Mouse (Mus musculus): ENCODE results near the gene Gm20388. TPM values are rescaled to one million over a fixed set of nuclear protein-coding genes. Genes with fewer than 3 reads are reported as not detected.

Gene Gm20388
- polyA plus RNA-seq, 1 experiment from 2014 or later = not detected

DNA sequence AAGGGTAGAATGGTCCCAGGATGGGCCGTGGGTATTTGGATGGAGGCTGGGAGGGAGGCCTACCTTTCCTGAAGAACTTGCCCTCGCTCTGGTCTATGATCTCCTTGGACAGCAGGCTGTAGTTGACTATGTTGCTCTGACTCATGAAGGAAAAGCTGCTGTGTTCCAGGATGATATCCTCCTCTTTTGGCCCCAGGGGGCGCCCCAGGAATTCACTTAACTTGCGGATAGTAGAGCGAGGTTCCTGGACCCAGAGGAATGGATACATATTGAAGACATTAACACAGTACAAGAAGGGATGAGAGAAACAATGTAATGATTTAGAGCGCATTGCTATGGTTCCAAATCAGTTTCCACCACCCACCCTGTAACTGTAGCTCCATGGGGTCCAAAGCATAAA is 3234.6 kb downstream of the Gm20388 start:
- 61% methylated on average over 6 of the region's 6 CpGs for WGBS
- no peak overlapping the region for H3K4me3 ChIP-seq (ENCODE audit: low read depth, low read length)
- H3K27ac ChIP-seq (replicated peaks; ENCODE audit: low read depth, low read length) = no peak overlapping the region

DNA sequence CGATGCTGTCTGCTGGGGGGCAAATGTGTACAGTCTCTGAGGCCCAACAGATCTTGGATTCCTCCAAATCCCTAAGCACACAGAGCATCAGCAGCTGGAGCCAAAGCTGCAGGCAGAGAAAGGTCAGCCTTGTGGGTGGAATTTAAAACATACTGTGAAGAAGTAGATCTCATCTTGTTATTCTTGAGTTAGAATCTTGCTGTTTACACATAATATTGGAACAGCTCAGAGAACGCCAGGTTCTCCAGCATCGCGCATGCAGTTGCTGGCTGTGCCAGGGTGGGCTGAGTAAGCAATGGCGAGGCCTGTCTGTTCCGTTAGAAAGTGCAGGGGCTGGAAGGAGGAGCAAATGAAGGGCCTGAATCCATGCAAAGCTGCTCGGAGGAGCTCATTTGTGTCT is 3235.7 kb downstream of the Gm20388 start:
- Histone ChIP-seq H3K9ac (ENCODE audit: low read length) (no peak overlapping the region), H3K36me3 (ENCODE audit: control insufficient read depth, insufficient read depth, low read length) (no peaks in the 10 kb centered on the region), H3K9me3 (ENCODE audit: control insufficient read depth, low read length) (no peaks in the 10 kb centered on the region), H3K27ac (replicated peaks; ENCODE audit: low read depth, low read length) (no peak overlapping the region), H3K27me3 (ENCODE audit: control insufficient read depth, insufficient read depth, low read length) (no peaks in the 10 kb centered on the region), H3K4me3 (ENCODE audit: low read depth, low read length) (no peak overlapping the region), H3K4me2 (ENCODE audit: low read depth, severe bottlenecking) (no peak overlapping the region), H3K4me1 (ENCODE audit: control insufficient read depth, insufficient read depth, low read length) (no peaks in the 10 kb centered on the region)
- 85% methylated on average over 7 of the region's 7 CpGs for WGBS
- no peak for ATAC-seq (ENCODE audit: insufficient number of reproducible peaks, low FRiP score, low TSS enrichment, low read depth)
- DNase-seq (ENCODE audit: low spot score) = no peak

More for the DNA sequence above, 3234.6 kb downstream of the Gm20388 start:
- peak; percentile 52 for DNase-seq (ENCODE audit: low spot score)
- Histone ChIP-seq H3K9me3 (ENCODE audit: control insufficient read depth, low read length) (no peaks in the 10 kb centered on the region), H3K36me3 (ENCODE audit: control insufficient read depth, insufficient read depth, low read length) (no peaks in the 10 kb centered on the region), H3K9ac (ENCODE audit: low read length) (no peak overlapping the region), H3K4me1 (ENCODE audit: control insufficient read depth, insufficient read depth, low read length) (no peaks in the 10 kb centered on the region), H3K27me3 (ENCODE audit: control insufficient read depth, insufficient read depth, low read length) (no peaks in the 10 kb centered on the region), H3K4me2 (ENCODE audit: low read depth, severe bottlenecking) (no peak overlapping the region)
- no peak for ATAC-seq (ENCODE audit: insufficient number of reproducible peaks, low FRiP score, low TSS enrichment, low read depth)

DNA sequence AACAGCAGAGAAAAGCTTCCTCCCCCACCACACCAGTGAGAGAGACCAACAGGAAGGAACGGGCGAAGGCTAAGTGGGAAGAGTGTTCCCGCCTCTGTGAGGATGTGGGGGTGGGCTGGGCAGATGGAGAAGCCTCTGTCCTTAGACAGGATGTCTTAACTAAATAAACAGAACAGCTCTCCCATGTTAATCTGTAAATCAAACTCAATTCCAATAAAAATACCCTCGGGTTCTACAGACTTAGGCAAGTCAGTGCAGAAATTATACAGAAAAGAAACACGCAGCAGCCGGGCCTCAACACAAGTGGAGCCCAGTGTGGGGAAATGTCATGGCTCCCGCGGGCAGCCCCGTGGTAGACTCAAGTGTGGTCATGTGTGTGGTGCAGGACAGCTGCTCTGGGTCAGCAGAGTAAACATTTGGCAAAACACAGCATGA is 3240.1 kb downstream of the Gm20388 start:
- Histone ChIP-seq H3K4me1 (ENCODE audit: control insufficient read depth, insufficient read depth, low read length) (no peaks in the 10 kb centered on the region), H3K9me3 (ENCODE audit: control insufficient read depth, low read length) (no peaks in the 10 kb centered on the region), H3K9ac (ENCODE audit: low read length) (no peak overlapping the region), H3K4me2 (ENCODE audit: low read depth, severe bottlenecking) (no peak overlapping the region), H3K27ac (replicated peaks; ENCODE audit: low read depth, low read length) (no peak overlapping the region), H3K36me3 (ENCODE audit: control insufficient read depth, insufficient read depth, low read length) (no peaks in the 10 kb centered on the region), H3K27me3 (ENCODE audit: control insufficient read depth, insufficient read depth, low read length) (no peaks in the 10 kb centered on the region), H3K4me3 (ENCODE audit: low read depth, low read length) (no peak overlapping the region)
- 85% methylated on average over 9 of the region's 9 CpGs for WGBS
- no peak for ATAC-seq (ENCODE audit: insufficient number of reproducible peaks, low FRiP score, low TSS enrichment, low read depth)
- DNase-seq (ENCODE audit: low spot score) = no peak

DNA sequence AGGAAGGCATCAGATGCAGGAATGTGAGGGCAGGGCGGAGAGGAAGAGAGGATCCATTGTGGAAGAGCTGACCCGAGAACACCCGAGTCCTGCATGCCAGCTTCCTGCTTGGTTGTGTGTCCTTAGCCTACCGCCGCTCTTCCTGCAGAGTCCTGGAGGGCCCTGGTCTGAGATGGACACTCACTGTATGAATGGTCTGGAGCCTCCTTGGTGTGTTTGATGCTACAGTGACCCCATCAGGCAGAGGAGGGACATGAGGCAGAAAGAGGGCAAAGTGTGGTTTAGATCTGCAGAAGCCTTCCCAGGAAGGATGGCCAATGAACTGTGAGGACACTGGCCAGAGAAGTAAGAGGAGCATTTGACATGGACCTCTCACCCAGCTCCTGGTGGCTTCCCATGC is 3244.5 kb downstream of the Gm20388 start:
- no peak overlapping the region for H3K4me3 ChIP-seq (ENCODE audit: low read depth, low read length)
- H3K4me2 ChIP-seq (ENCODE audit: low read depth, severe bottlenecking) = no peak overlapping the region
- H3K9ac ChIP-seq (ENCODE audit: low read length) = no peak overlapping the region
- ATAC-seq (ENCODE audit: insufficient number of reproducible peaks, low FRiP score, low TSS enrichment, low read depth) (no peak), DNase-seq (ENCODE audit: low spot score) (no peak)
- no peaks in the 10 kb centered on the region for H3K4me1 ChIP-seq (ENCODE audit: control insufficient read depth, insufficient read depth, low read length)
- H3K36me3 ChIP-seq (ENCODE audit: control insufficient read depth, insufficient read depth, low read length) = no peaks in the 10 kb centered on the region
- no peak overlapping the region for H3K27ac ChIP-seq (replicated peaks; ENCODE audit: low read depth, low read length)
- no peaks in the 10 kb centered on the region for H3K27me3 ChIP-seq (ENCODE audit: control insufficient read depth, insufficient read depth, low read length)
- WGBS = 75% methylated on average over 5 of the region's 5 CpGs
- H3K9me3 ChIP-seq (ENCODE audit: control insufficient read depth, low read length) = no peaks in the 10 kb centered on the region

DNA sequence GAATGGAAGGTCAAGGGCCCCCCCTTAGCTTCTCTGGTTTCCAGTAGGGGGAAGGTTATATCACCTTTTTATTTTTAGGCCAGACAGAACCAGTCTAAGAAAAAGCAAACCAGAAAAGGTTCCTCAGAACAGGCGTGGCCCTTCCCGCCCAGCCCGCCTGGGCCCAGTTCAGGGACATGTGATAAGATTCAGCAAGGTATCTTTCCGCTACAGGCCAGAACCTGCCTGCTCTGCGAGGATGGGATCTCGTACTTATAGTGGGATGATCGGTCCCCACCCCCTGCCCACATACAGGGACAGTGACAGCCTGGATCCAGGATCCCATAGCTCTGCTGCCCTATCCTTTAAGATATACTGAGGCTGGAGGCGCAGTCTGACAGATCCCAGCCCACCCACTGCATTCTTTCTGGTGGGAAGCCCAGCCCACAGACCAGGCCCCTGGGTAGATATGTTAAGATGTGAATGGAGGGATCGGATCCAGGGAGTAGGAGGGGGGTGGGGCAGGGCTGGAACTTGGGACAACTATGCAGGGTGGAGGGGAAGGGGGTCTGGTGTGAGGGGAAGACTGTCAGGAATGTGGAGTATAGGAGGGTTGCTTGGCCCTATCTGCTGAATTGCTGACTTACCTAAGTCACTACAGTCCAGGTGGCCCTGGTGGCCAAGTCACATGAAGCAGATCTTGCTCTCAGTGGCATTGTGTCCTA is 3245.6 kb downstream of the Gm20388 start:
- WGBS = 79% methylated on average over 9 of the region's 9 CpGs
- Histone ChIP-seq H3K36me3 (ENCODE audit: control insufficient read depth, insufficient read depth, low read length) (no peaks in the 10 kb centered on the region), H3K4me2 (ENCODE audit: low read depth, severe bottlenecking) (no peak overlapping the region), H3K9ac (ENCODE audit: low read length) (no peak overlapping the region), H3K9me3 (ENCODE audit: control insufficient read depth, low read length) (no peaks in the 10 kb centered on the region), H3K27ac (replicated peaks; ENCODE audit: low read depth, low read length) (no peak overlapping the region), H3K4me1 (ENCODE audit: control insufficient read depth, insufficient read depth, low read length) (no peaks in the 10 kb centered on the region), H3K4me3 (ENCODE audit: low read depth, low read length) (no peak overlapping the region), H3K27me3 (ENCODE audit: control insufficient read depth, insufficient read depth, low read length) (no peaks in the 10 kb centered on the region)
- no peak for ATAC-seq (ENCODE audit: insufficient number of reproducible peaks, low FRiP score, low TSS enrichment, low read depth)
- no peak for DNase-seq (ENCODE audit: low spot score)

DNA sequence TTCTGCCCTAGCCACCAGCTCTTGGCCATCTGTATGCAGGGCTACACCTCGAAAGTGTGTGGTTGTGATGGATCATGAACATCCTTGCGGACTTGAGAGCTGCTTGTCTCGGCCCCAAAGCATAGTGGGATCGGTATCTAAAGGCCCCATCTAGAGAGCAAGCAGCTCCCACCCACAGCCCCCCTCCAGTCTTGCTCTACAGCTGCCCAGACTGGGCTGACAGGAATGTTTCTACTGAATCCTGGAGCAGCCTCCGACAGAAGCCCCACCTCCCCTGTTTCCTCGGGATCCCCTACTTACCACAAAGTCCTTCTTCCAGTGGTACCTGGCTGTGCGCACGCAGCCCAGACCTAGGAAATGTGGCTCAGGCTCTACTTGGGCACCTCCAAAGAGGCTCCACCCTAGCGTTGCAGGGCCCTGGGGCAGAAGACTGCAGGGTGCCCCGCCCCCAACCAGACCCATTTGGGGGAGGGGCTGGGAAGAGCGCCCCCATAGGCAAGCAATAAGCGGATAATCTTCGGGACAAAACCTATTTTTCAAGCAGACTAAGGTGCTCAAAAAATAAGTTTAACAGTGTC is 3247.3 kb downstream of the Gm20388 start, which contains the start of gene Sult5a1:
Sult5a1 (minus strand) TSS at position 428 of the 578 bp plus-strand sequence.
- H3K27ac ChIP-seq (replicated peaks; ENCODE audit: low read depth, low read length) = no peak within 1 kb of the TSS

DNA sequence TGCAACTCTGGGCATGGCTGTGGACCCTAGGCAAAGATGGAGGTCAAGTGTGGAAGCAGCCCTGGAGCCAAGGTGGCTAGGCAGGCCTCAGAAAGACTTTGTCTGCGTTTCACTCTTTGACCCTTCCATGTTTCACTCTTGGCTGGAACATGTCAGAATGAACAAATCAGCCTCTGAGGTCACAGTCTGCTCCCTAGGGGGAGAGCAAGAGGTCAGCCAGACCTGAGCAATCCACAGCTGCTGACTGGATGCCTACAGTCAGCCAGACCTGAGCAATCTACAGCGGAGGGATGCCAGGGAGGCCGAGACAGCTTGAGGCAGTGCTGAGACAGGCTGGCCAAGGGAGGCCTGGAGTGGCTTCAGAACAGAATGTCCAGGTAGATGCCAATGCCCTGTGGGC is 3270.8 kb downstream of the Gm20388 start:
- H3K27me3 ChIP-seq (ENCODE audit: control insufficient read depth, insufficient read depth, low read length) = no peaks in the 10 kb centered on the region
- H3K9ac ChIP-seq (ENCODE audit: low read length) = no peak overlapping the region
- no peak overlapping the region for H3K4me2 ChIP-seq (ENCODE audit: low read depth, severe bottlenecking)
- 59% methylated on average over 3 of the region's 3 CpGs for WGBS
- no peaks in the 10 kb centered on the region; the same call in 1 of the 2 replicates for H3K9me3 ChIP-seq (ENCODE audit: control insufficient read depth, low read length)
- DNase-seq (ENCODE audit: low spot score) (peak; percentile 41), ATAC-seq (ENCODE audit: insufficient number of reproducible peaks, low FRiP score, low TSS enrichment, low read depth) (no peak)
- peaks cover 14% of the 10 kb centered on the region for H3K4me1 ChIP-seq (ENCODE audit: control insufficient read depth, insufficient read depth, low read length)
- H3K27ac ChIP-seq (replicated peaks; ENCODE audit: low read depth, low read length) = no peak overlapping the region
- H3K36me3 ChIP-seq (ENCODE audit: control insufficient read depth, insufficient read depth, low read length) = no peaks in the 10 kb centered on the region
- H3K4me3 ChIP-seq (ENCODE audit: low read depth, low read length) = no peak overlapping the region

More for the DNA sequence above, 3247.3 kb downstream of the Gm20388 start, which contains the start of gene Sult5a1:
- H3K36me3 ChIP-seq (ENCODE audit: control insufficient read depth, insufficient read depth, low read length) = no peaks in the 10 kb centered on the region
- peak within 1 kb of the TSS; percentile 15 for H3K4me2 ChIP-seq (ENCODE audit: low read depth, severe bottlenecking)
- DNase-seq (ENCODE audit: low spot score) = peak; percentile 44
- H3K27me3 ChIP-seq (ENCODE audit: control insufficient read depth, insufficient read depth, low read length) = no peaks in the 10 kb centered on the region
- ATAC-seq (ENCODE audit: insufficient number of reproducible peaks, low FRiP score, low TSS enrichment, low read depth) = 0 out of 2 replicates have a peak, but pooled peaks have one; percentile 65
- WGBS = 26% methylated on average over 13 of the region's 13 CpGs
- no peaks in the 10 kb centered on the region for H3K9me3 ChIP-seq (ENCODE audit: control insufficient read depth, low read length)
- no peak within 1 kb of the TSS for H3K9ac ChIP-seq (ENCODE audit: low read length)
- H3K4me3 ChIP-seq (ENCODE audit: low read depth, low read length) = no peak within 1 kb of the TSS
- H3K4me1 ChIP-seq (ENCODE audit: control insufficient read depth, insufficient read depth, low read length) = no peaks in the 10 kb centered on the region

DNA sequence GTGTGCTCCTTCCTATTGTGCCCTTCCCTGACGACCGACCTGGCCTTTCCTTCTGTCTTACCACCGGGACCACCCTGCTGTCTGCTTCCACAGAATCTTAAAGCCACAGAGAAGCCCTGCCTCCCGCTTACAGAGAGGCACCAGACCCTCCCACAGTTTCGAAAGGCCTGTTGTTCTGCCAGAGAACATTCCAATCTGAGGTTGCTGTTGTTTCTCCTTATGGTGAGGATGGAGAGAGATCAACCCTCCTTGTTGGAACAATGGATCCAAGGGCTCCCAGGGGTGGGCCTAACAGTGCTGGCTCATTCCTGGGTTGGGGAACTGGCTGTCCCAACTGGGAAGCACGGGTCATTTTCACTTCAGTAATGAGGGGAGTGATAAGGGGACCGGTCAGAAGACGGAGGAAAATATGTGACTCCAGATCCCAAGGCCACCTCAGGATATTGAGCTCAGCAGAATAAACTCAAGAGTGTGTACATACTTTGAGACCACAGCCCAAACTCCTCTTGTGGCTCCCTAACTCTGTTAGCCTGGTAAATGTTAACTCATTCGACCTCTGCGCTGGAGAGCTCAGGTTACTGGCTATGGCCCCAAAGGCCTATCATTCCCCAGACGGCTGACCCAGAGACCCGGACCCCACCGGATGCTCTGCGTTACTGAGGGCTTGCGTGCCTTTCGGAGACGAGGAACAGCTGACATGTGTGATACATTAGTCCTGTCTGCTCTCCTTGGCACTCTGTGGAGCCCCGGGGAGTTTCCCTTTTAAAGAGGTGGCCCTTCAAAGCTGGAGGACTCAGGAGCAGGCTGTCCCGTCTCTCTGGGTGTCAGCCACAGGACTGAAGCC is 3275.1 kb downstream of the Gm20388 start, which contains the start of gene Dpep1:
Dpep1 (plus strand) TSS at position 677 of the 844 bp plus-strand sequence.
- no peaks in the 10 kb centered on the region for H3K9me3 ChIP-seq (ENCODE audit: control insufficient read depth, low read length)
- H3K4me1 ChIP-seq (ENCODE audit: control insufficient read depth, insufficient read depth, low read length) = peaks cover 24% of the 10 kb centered on the region
- H3K4me2 ChIP-seq (ENCODE audit: low read depth, severe bottlenecking) = peak within 1 kb of the TSS; percentile 10; the same call in 1 of the 2 replicates
- H3K36me3 ChIP-seq (ENCODE audit: control insufficient read depth, insufficient read depth, low read length) = no peaks in the 10 kb centered on the region
- H3K4me3 ChIP-seq (ENCODE audit: low read depth, low read length) = no peak within 1 kb of the TSS
- DNase-seq (ENCODE audit: low spot score) (peak; percentile 75), ATAC-seq (ENCODE audit: insufficient number of reproducible peaks, low FRiP score, low TSS enrichment, low read depth) (peak; percentile 66; the same call in 1 of the 2 replicates)
- peak within 1 kb of the TSS; percentile 27; the same call in 1 of the 2 replicates for H3K9ac ChIP-seq (ENCODE audit: low read length)
- no peaks in the 10 kb centered on the region for H3K27me3 ChIP-seq (ENCODE audit: control insufficient read depth, insufficient read depth, low read length)
- 17% methylated on average over 19 of the region's 19 CpGs for WGBS
- H3K27ac ChIP-seq (replicated peaks; ENCODE audit: low read depth, low read length) = peak within 1 kb of the TSS; percentile 77
